Mouse (Mus musculus): Measurements from ENCODE around the gene Trpc4.

DNA sequence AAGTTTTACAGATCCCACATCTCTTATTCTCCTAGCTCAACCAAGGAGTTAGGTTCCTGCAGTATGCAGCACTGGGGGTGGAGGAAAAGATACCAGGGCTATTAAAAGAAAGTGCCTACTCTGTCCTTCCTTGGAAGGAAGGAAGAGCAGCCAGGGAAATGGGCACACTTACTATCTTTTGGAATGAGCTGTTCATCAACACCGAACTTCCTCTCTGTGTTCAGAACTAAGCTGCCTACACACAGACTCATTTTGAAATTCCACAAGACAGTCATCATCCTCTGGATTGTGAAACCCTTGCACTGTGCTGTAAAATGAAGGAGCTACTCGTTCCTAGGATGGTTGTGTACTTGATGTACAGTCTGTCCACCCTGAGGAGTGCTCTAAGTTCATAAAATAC, 90.6 kb downstream of the Trpc4 start:
- TF ChIP-seq CTCF (IDR thresholded peaks at IDR 0.05; ENCODE audit: extremely low read depth, insufficient read depth, insufficient read length, insufficient replicate concordance) (no peak), POLR2A (IDR thresholded peaks at IDR 0.05; ENCODE audit: low read depth, low read length) (no peak)

All from spleen, adult 2 months (tissue).